In the genomic region with DNA sequence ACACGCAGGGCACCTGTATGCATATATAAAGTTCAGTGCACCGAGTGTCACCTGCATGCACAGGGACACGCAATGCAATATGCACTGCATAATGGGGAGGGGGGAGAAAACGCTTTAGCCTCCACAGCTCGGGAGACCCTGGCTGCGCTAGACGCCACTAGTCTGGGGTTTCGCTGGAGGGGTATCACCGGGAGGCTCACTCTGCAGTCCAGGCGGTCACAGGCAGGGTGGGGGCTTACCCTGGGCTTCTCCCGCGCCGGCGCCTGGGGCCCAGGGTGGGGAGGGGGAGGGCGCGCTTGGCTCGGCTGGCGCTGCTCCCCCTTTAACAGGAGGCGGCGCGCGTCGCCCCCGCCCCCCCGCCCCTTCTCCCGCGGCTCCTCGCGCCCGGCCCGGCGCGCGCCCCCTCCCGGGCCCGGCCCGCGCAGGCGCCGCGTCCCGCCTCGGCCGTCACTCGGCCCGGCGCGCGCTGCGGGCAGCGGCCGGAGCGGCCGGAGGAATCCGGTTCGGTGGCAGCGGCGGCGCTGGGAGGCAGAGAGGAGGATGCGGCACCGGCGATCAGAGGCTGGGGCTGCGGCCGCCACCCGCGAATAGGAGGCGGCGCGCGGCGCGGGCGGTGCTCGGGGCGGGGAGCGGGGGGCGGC, we compare ENCODE assay signal across 8 mouse cellular contexts. TPM values are rescaled to one million over a fixed set of nuclear protein-coding genes. Genes with fewer than 3 reads are reported as not detected.
A peak's percentile ranks its signal among the peaks of the same experiment; 100 is the strongest.
DNase-seq lines count a peak whose midpoint lies in the region; ATAC-seq and TF ChIP-seq lines count a peak whose summit lies in the region.

A gene (plus strand): TSS at position 450 of the 641 bp plus-strand sequence.

- 2% methylated on average over 33 of the region's 77 CpGs for WGBS in forebrain, embryonic 14.5 days
- WGBS in lung, embryonic 14.5 days: under 1% methylated on average over 57 of the region's 77 CpGs
- 1% methylated on average over 73 of the region's 77 CpGs for WGBS in small intestine, adult 2 months

- H3K27me3 ChIP-seq in forebrain, embryonic 14.5 days (replicated peaks; ENCODE audit: control insufficient read depth, insufficient read depth, low read length): peaks cover 7% of the 10 kb centered on the region; the same call in 1 of the 2 replicates
- peaks cover 68% of the 10 kb centered on the region for H3K27me3 ChIP-seq in lung, embryonic 14.5 days (ENCODE audit: insufficient read depth, low read length)
- peaks cover 67% of the 10 kb centered on the region for H3K27me3 ChIP-seq in small intestine, adult 2 months (ENCODE audit: control insufficient read depth, insufficient read depth, low read length)

- H3K4me3 ChIP-seq in layer of hippocampus, adult 2 months: peak within 1 kb of the TSS; percentile 84
- H3K4me3 ChIP-seq in forebrain, embryonic 14.5 days (ENCODE audit: low read depth, low read length): peak within 1 kb of the TSS; percentile 72
- peak within 1 kb of the TSS; percentile 61 for H3K4me3 ChIP-seq in lung, embryonic 14.5 days (ENCODE audit: low read depth, low read length)
- peak within 1 kb of the TSS; percentile 56 for H3K4me3 ChIP-seq in small intestine, adult 2 months (ENCODE audit: low read depth, low read length)

- no peak for DNase-seq in layer of hippocampus, adult 2 months (ENCODE audit: low spot score in 2 of 2)
- no peak for DNase-seq in layer of hippocampus, adult 11-12 months (ENCODE audit: low spot score)
- peak; percentile 56 to 68 for DNase-seq in adrenal gland, postnatal 36 days
- DNase-seq in forebrain, embryonic 14.5 days (ENCODE audit: low spot score): peak; percentile 73
- DNase-seq in kidney, postnatal 10 days: peak; percentile 61
- peak; percentile 68 for DNase-seq in lung, embryonic 14.5 days
- no peak for DNase-seq in frontal cortex, postnatal 36 days (ENCODE audit: low spot score in 2 of 2)

- no peaks in the 10 kb centered on the region for H3K36me3 ChIP-seq in forebrain, embryonic 14.5 days (ENCODE audit: control insufficient read depth, insufficient read depth, low read length)
- no peaks in the 10 kb centered on the region for H3K36me3 ChIP-seq in lung, embryonic 14.5 days (ENCODE audit: insufficient read depth)
- H3K36me3 ChIP-seq in small intestine, adult 2 months (ENCODE audit: control insufficient read depth, insufficient read depth, low read length): no peaks in the 10 kb centered on the region

- no peaks in the 10 kb centered on the region for H3K9me3 ChIP-seq in forebrain, embryonic 14.5 days (replicated peaks; ENCODE audit: control insufficient read depth, low read length)
- no peaks in the 10 kb centered on the region for H3K9me3 ChIP-seq in lung, embryonic 14.5 days (ENCODE audit: low read depth, low read length)

- peak within 1 kb of the TSS; percentile 87 for H3K9ac ChIP-seq in forebrain, embryonic 14.5 days (ENCODE audit: low read length)
- H3K9ac ChIP-seq in lung, embryonic 14.5 days: peak within 1 kb of the TSS; percentile 68

- peak within 1 kb of the TSS; percentile 99 for H3K27ac ChIP-seq in layer of hippocampus, adult 2 months
- H3K27ac ChIP-seq in forebrain, embryonic 14.5 days (ENCODE audit: low read depth, low read length): peak within 1 kb of the TSS; percentile 84
- H3K27ac ChIP-seq in lung, embryonic 14.5 days (ENCODE audit: low read depth): no peak within 1 kb of the TSS
- H3K27ac ChIP-seq in small intestine, adult 2 months (ENCODE audit: insufficient read depth, low read depth, low read length): no peak within 1 kb of the TSS

- ATAC-seq in forebrain, embryonic 14.5 days: peak; percentile 42
- peak; percentile 42 for ATAC-seq in lung, embryonic 14.5 days (ENCODE audit: insufficient read depth)

- TF ChIP-seq CTCF in layer of hippocampus, adult 2 months (conservative IDR thresholded peaks at IDR 0.05): no peak
- TF ChIP-seq CTCF in lung, embryonic 14.5 days (IDR thresholded peaks at IDR 0.05; ENCODE audit: low read depth): no peak
- no peak for TF ChIP-seq CTCF in small intestine, adult 2 months (IDR thresholded peaks at IDR 0.05; ENCODE audit: extremely low read depth, insufficient read length, insufficient replicate concordance, low read depth, low read length)

- peaks cover 52% of the 10 kb centered on the region for H3K4me1 ChIP-seq in forebrain, embryonic 14.5 days (ENCODE audit: control insufficient read depth, insufficient read depth, low read length)
- H3K4me1 ChIP-seq in lung, embryonic 14.5 days (ENCODE audit: insufficient read depth): peaks cover 17% of the 10 kb centered on the region
- peaks cover 12% of the 10 kb centered on the region; the same call in 1 of the 2 replicates for H3K4me1 ChIP-seq in small intestine, adult 2 months (ENCODE audit: control insufficient read depth, insufficient read depth, insufficient read length, low read length)

- H3K4me2 ChIP-seq in forebrain, embryonic 14.5 days (ENCODE audit: low read length): peak within 1 kb of the TSS; percentile 84
- peak within 1 kb of the TSS; percentile 99 for H3K4me2 ChIP-seq in lung, embryonic 14.5 days

- no peak for TF ChIP-seq POLR2A in small intestine, adult 2 months (IDR thresholded peaks at IDR 0.05; ENCODE audit: low read depth, low read length)

RNA-seq across cellular contexts. Expression of the gene that starts here (rescaled TPM):
- 100 to 1,000 TPM; 549 to 563 TPM for total RNA-seq in layer of hippocampus, adult 2 months (2021)
- 10 to 100 TPM; 21.0 to 24.4 TPM for total RNA-seq in adrenal gland, postnatal 36 days (2021)
- polyA plus RNA-seq in forebrain, embryonic 14.5 days (2014; fragmentation: Nextera tagmentation; extraction: Ambion mirVana): 6.6 and 12.3 TPM in 2 replicates
- polyA plus RNA-seq in lung, embryonic 14.5 days (2014; fragmentation: Nextera tagmentation; extraction: Ambion mirVana): 2.0 TPM in 2 replicates
- 1.7 and 2.3 TPM in 2 replicates for polyA plus RNA-seq in small intestine, adult 2 months (2012; rRNA removed)

Comparison
In these comparisons a context has a peak if more than half of its experiments do, and no peak if none do; other contexts are left out.
1. RNA of the gene that starts here (total RNA-seq): 549 to 563 TPM in layer of hippocampus, adult 2 months; 21.0 to 24.4 TPM in adrenal gland, postnatal 36 days; every median in the first group is over 10 times any median in the second.
2. DNase-seq: peak in adrenal gland, postnatal 36 days (2 of 2), forebrain, embryonic 14.5 days (single experiment), kidney, postnatal 10 days (single experiment) and lung, embryonic 14.5 days (single experiment); none in layer of hippocampus, adult 2 months (0 of 2), layer of hippocampus, adult 11-12 months (single experiment) and frontal cortex, postnatal 36 days (0 of 2).
3. H3K27ac ChIP-seq: peak in layer of hippocampus, adult 2 months (single experiment) and forebrain, embryonic 14.5 days (single experiment); none in lung, embryonic 14.5 days (single experiment) and small intestine, adult 2 months (single experiment).
4. Peak in every context shown above with its lines, with median percentiles within 50 percentile points of each other: H3K4me3 ChIP-seq.